Mouse (Mus musculus): ENCODE data around the gene Tma7.

DNA sequence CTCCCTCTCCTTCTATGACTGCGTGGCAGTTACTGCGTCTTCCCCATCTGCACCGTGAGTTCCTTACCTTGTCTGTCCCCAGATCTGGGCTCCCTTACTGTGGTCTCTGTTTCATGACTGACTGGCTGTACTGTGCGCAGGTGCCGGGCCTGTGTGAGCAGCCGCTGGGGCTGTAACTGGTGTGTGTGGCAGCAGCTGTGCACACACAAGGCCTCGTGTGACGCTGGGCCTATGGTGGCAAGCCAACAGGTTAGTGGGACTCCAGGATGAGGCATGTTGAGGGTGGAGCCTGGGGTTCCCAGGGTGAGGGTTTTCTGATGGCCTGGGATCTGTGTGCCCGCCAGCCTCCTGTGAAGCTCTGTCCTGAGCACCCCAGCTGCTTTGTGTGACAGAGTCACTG is 21.7 kb upstream of the Tma7 start:
- no peak for TF ChIP-seq POLR2A (IDR thresholded peaks at IDR 0.05; ENCODE audit: borderline replicate concordance, extremely low read depth, low read depth, low read length)
- no peak for TF ChIP-seq CTCF (IDR thresholded peaks at IDR 0.05; ENCODE audit: insufficient read depth, low read length)

Data from lung, adult 2 months (tissue).